Mouse (Mus musculus) heart, adult 10 weeks (tissue): ENCODE data around the gene Tnrc6c. TPM values are rescaled to one million over a fixed set of nuclear protein-coding genes. Genes with fewer than 3 reads are reported as not detected.

Source experiments
- polyA plus RNA-seq: library from polyadenylated mRNA; stranded (reverse); fragments of 350-450 nt; fragmentation: Illumina TruSeq; extraction: RNeasy Lipid Tissue Mini Kit (QIAGEN cat#74804); gene quantifications from one replicate; pipeline ENCODE4 v1.2.3, GENCODE M21; 2014; ENCODE audit warnings: low read depth, low replicate concordance

The Tnrc6c gene
- polyA plus RNA-seq, result 20.7 TPM

DNA sequence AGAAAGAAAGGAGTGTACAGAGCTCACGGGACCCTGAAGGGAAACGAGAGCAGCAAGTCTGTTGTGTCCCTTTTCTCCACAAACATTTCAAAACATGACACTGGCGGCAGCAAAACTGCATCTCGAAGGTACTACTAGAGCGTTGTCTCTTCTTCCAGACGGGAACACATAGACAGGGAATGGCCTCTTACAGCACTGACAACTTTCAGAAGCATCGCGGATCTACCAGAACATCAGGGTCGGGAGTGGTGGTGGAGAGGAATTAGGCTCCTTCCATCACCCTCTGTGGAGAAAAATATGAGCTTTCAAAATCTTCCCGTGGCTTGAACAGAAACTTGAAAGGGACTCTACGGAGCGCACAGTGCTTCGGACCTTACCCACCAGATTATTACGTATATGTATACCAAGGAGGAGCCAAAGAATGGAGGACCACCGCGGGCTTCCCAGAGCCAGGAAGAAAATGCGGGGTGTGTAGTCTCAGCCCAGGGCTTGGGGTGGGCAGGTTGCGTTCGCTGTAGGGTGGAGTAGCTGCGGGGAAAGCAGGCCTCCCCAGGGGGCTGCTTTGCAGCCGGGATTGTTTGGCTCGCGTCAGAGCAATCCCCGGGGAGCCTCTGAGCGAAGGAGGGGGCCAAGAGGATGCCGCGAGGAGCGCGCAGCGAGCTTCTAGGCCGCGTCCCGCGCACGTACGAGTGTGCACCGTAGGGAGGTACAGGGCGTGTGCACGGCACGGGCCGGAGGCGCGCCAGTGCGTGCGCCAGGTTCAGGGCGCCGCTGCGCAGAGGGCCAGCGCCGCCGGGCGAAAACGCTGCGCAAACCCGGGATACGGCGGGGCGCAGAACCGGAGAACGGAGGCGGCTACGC is at the start of gene Tnrc6c:
Tnrc6c (plus strand) TSS at position 799 of the 861 bp plus-strand sequence.

GRCm38 (mm10) chr11:117781993-117782704 is 128.1 kb downstream of the Tnrc6c start, which contains the start of the genes Tmc8 and Tmc6:
Gene Tmc8 (plus strand): TSS chr11:117782076.
Gene Tmc6 (minus strand): TSS chr11:117782198.

DNA sequence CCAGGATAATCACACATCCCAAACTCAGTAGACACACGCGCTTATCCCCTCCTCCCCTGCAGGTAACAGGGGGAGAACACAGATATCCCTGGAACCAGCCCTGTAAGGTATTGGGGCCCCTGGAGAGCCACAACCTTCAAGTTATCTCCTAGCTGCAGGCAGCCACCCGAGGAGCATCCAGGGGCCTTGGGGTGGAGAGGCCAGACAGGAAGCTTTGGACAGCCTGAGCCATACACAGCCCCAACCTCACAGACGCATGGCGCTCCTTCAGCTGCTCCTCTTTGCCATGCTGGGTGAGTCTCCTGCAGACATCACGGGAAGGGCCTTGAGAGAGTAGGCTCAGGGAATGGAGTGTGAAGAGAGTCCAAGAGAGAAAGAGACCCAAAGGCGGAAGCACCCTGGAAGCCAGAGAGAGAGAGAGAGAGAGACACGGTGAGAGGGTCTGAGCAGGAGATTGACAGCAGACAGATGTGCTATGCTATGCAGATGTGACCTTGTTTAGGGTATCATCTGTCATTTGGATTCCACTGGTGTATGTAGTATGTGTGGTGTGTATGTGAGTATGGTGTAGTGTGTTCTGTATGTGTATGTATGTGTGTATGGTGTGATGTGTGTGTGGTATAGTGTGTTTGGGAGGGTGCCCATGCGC is 143.5 kb downstream of the Tnrc6c start, which contains the start of gene 6030468B19Rik:
6030468B19Rik (plus strand) TSS at position 150 of the 649 bp plus-strand sequence.

DNA sequence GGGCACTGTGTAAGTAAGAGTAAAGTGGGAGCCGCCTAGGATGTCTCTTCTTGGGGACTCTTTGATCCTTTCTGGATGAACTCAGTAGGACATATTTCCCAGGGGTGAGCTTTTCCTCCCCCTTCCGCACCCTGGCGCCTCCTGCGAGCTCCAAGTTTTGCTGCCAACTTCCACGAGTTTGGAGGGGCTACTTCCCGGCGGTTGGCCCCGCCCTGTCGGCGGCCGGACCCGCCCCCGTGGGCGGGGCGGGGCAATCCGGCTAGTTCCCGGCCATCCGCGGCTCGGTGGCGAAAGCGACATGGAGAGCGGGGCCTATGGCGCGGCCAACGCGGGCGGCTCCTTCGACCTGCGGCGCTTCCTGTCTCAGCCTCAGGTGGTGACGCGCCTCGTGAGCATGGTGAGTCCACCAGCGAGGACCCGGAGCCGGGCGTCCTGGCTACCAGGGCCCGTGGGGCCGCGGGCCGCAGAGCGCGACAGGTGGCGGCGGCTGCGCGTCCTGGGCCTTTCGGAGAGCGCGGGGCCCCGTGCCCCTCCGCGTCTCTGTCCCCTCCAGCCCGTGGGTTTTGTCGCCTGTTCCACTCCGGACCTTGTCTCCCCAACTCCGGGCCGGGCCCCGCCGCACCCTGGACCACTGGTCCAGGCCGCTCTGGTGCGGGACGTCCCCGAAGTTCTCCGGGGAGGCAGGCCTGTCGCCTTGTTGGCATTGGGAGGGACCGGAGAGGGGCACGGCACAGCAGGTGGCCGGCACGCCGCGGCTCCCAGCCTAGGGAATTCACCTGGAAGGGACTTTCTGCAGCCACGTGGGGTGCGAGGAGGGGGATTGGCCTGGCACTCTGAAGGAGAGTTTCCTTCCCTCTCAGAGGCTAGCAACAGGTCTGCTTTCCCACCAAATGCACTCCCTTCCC is 155.6 kb downstream of the Tnrc6c start, which contains the start of the genes Gm20708 and Syngr2:
Gm20708 (plus strand) TSS at position 262 of the 905 bp plus-strand sequence.
Syngr2 (plus strand) TSS at position 262 of the 905 bp plus-strand sequence.

Other genes with a start within 250 kb of the Tnrc6c start
- not detected for gene Gm11733, start 169.9 kb upstream of the Tnrc6c start, polyA plus RNA-seq
- gene Tmc8, start 127.8 kb downstream of the Tnrc6c start, polyA plus RNA-seq, result 1.5 TPM
- gene Tmc6, start 127.9 kb downstream of the Tnrc6c start, polyA plus RNA-seq, result 11.0 TPM
- not detected for gene 6030468B19Rik, start 143.4 kb downstream of the Tnrc6c start, polyA plus RNA-seq
- gene Gm20708, start 155.4 kb downstream of the Tnrc6c start, polyA plus RNA-seq, result 2.7 TPM
- gene Syngr2, start 155.4 kb downstream of the Tnrc6c start, polyA plus RNA-seq, result 170 TPM
- 7.8 TPM for gene Afmid, start 171.6 kb downstream of the Tnrc6c start, polyA plus RNA-seq
- gene Tk1, start 171.8 kb downstream of the Tnrc6c start, polyA plus RNA-seq, result 2.6 TPM
- 0.71 TPM for gene Birc5, start 195.0 kb downstream of the Tnrc6c start, polyA plus RNA-seq
- gene Tmem235, start 206.5 kb downstream of the Tnrc6c start, polyA plus RNA-seq, result not detected
- 10.4 TPM for gene Tha1, start 219.2 kb downstream of the Tnrc6c start, polyA plus RNA-seq